Mouse (Mus musculus) cerebellum, postnatal 14 days (tissue): Measurements from ENCODE around the gene Zfp330.

Source experiments
- DNase-seq, 2 experiments: peaks; one replicate each; pipeline ENCODE4 v3.0.0; 2021; ENCODE audit warnings: mixed read lengths in 2 of 2

Gene Zfp330

GRCm38 (mm10) chr8:82774093-82774422 is at the start of gene Zfp330:
Zfp330 (minus strand) TSS chr8:82774160.
- DNase-seq: peak; percentile 90 to 92

GRCm38 (mm10) chr8:82777945-82778344 is 4.0 kb upstream of the Zfp330 start:
- no peak for DNase-seq

GRCm38 (mm10) chr8:82777406-82777805 is 3.4 kb upstream of the Zfp330 start:
- no peak for DNase-seq

- no peak for DNase-seq
Measured at GRCm38 (mm10) chr8:82774482-82774881, 522 bp upstream of the Zfp330 start.

- peak in 1 of 2 experiments; percentile 5 for DNase-seq
Measured at GRCm38 (mm10) chr8:82773332-82774092, 448 bp downstream of the Zfp330 start.

- DNase-seq: no peak
Measured at GRCm38 (mm10) chr8:82770886-82771285, 3.1 kb downstream of the Zfp330 start.

- DNase-seq: no peak
Measured at GRCm38 (mm10) chr8:82759071-82759470, 14.9 kb downstream of the Zfp330 start.

- no peak for DNase-seq
Measured at GRCm38 (mm10) chr8:82754946-82755345, 19.0 kb downstream of the Zfp330 start.

GRCm38 (mm10) chr8:82746617-82747016 is 27.3 kb downstream of the Zfp330 start:
- no peak for DNase-seq

GRCm38 (mm10) chr8:82743905-82744904 is 29.8 kb downstream of the Zfp330 start:
- DNase-seq: peak; percentile 85 to 86
